Mouse (Mus musculus) brain, embryonic 18.5 days (tissue): ENCODE data around the gene Abl1.

Experiments
- DNase-seq: peaks from one replicate; pipeline ENCODE4 v3.0.0-alpha.2; 2012; ENCODE audit warnings: low read depth, low spot score

Gene Abl1

DNA sequence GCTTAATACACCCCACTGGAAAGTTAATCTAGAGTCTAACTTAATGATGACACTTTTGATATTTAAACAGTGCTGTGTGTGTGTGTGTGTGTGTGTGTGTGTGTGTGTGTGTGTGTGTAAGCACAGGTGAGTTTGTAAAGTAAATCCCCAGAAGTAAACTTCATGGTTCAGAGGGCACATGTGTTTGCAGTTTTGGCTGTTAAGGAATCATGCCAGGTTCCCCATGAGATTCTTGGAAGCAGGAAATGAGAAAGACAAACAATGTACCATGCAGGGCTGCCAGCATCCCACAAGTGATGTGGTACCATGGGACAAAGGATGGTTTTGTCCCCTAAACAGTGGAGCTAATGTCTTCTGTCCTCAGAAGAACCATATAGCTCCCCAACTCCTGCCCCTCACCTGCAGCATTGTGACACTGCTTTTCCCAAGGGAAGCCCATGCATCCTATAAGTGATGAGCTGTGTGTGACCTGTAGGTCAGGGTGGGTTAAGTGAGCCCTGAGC lies 57.6 kb downstream of the Abl1 start:
- no peak for DNase-seq

DNA sequence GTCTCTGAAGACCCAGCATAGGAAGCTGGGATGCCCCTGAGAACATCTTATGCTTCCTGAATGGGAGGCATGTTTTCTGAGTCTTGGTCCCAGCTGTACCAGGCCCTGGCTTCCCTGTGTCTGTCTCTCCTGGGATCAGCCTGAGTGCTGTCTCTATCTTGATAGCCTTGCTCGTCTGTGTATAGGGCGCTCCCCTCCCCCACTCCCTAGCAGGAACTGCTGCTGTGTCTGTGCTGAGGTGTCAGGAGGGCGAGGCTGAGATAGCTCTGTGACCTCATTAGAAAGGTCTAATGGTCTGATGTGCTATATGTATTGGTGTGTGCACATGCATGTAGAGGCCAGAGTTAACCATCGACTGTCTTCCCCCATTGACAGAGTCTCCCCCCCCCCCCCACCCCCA lies 58.7 kb downstream of the Abl1 start:
- no peak for DNase-seq

DNA sequence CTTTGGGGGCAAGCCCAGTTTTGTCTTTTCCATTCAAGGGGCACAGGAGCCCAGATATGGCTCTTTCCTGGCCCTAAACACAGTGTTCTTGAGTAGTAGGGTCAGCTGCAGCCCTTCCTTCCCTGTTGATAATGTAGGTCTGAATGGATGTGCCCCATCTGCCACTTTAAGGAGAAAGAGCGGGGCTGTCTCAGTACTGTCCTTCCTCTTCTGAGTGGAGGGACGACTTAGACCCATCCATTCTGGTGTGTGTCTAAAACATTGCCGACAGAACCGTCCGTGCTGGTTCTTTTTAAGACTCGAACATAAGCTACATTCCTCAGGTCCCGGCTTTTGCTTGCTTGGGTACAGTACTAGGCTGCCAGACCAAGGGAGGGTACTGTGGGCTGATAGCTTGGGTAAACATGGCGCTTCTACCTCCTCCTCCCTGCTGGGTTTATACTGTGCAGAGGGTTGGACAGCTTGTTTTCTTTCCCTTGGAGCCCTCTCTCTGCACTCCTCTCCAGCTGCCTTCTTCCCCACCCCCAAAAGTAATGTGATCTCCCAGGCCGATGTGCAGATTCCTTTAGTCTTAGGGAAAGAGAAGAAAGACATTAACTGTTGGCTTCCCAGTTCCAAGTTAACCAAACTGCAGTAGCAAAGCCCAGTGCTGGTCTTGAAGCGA lies 61.0 kb downstream of the Abl1 start:
- DNase-seq: no peak

DNA sequence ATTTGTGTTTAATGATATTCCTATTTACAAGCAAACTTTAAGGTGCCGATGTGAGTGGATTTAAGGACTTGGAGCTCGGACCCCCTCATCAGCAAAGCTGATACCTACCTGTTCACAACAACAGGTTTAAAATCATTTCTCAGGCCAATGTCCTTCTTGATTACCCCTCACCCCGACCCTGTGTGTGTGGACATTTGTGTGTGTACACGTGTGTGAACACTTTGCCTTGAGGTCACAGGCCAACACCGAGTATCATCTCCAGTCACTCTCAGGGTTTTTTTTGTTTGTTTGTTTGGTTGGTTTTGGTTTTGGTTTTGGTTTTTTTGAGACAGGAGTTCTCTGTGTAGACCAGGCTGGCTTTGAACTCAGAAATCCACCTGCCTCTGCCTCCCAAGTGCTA lies 62.0 kb downstream of the Abl1 start:
- DNase-seq: no peak

DNA sequence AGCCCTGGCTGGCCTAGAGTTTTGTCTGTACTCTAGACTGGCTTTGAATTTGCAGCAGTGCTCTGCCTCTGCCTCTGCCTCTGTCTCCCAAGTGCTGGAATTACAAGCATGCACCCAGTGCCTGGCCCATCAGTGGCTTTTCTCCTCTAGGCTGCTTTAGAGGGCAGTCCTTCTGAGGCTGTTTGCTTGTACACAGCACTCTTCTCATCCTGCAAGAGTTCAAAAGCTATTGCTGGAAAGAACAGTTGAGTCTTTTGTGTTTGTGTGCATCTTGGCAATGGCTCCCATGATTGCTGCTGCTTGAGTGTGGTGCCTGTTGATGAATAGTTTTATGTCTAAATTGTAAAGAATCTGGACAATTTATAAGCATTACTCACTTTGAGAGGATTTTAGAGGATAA lies 69.3 kb downstream of the Abl1 start:
- DNase-seq: no peak

DNA sequence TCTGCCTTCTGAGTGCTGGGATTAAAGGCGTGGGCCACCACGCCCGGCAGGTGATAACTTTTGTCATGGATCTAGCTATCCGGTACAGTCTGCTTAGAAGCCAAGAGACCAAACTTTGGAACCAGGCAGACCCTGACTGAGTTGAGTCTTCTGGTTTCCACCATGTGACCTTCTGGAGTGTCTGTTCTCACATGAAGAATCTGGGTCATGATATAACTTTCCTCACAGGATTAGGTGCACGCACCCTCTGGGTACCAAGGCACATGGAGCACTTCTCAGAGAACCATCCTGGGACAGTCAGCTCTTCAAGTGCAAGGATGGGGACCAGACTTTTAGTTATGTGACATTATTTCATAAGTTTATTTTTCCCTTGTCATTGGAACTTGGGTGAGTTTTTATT lies 70.8 kb downstream of the Abl1 start:
- DNase-seq: no peak

DNA sequence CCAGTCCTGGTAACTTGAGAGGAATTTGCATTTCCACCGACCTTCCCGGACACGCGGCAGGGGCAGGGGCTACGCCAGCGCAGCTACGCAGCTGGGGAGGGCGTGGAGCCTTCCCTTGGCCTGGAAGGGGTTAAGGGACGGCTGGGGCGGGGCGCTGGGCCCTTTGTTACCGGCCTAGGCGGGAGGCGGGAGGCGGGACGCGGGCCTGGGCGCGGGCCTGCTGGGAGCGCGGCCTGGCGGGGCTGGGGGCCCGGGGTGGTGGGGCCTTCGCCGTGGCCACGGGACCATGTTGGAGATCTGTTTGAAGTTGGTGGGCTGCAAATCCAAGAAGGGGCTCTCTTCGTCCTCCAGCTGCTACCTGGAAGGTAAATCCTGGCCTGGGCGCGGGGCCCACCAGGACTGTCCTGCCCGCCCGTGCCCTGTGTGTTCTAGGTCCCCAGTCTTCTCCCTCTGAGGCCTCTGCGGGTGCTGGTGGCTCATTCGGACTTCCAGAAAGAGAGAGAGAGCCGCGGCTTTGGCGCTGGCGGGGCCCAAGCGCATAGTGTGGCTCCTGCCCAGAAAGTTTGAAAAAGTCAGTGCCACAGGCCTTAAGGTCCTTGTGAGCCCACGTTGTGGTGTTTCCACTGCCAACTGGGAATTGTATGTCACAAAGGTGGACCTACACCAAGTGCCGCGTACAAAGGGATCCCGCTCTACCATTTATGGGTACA lies 71.7 kb downstream of the Abl1 start:
- DNase-seq: no peak

DNA sequence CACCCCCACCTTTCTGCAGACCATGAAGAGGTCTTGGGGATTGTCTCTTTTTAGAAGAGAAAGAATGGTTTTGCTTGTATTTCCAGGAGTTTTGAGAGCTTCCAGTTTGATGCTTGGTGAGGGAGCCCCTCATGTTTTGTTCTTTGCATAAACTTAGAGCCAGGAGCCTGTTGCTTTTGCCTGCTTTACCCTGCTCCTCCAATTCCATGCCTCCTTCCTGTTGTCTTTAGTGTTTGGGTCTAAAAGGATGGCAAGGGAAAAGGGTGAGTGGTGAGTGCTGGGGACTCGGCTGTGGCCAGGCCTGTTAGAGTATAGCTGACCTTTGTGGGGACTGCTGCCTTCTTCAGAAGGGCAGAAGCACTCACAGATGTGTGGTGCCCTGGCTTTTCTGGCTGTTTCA lies 72.3 kb downstream of the Abl1 start:
- DNase-seq: no peak

DNA sequence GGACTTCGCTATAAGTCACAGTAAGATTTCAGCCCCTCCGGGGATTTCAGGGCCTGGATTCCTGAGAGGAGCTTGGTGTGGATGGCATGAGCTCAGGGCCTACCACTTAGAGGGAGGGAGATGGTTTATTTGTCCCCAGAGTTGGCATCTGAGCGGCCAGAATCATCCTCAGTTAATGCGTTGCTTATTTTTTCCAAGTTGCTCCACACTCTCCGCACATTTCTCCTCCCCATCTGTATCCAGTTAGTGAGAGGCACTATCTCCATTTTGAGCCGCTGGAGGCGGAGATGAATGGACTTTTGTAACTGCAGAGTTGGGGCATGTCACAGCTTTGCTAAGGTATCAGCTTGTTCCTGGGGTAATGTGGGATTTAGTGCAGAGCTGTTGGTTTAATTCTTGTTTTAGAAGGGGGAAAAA lies 72.9 kb downstream of the Abl1 start:
- no peak for DNase-seq

DNA sequence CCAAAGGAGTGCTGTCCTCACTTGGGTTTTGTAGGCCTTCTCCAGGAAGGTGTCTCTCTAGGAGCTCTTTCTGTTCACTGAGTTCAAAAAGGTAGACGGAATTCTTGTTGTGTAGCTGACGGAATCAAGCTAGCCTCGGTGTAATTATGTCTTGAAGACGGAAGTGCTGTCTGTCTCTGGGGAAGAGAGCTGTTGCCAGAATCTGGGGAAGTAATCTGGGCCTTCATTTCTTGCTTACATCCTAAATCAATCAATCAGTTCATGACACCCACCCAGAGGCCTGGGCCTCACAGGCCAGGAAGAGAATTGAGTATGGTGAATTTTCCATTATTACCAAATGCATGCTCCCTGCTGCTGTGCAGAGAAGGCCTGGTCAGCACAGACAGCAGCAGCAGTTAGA lies 73.4 kb downstream of the Abl1 start:
- no peak for DNase-seq

DNA sequence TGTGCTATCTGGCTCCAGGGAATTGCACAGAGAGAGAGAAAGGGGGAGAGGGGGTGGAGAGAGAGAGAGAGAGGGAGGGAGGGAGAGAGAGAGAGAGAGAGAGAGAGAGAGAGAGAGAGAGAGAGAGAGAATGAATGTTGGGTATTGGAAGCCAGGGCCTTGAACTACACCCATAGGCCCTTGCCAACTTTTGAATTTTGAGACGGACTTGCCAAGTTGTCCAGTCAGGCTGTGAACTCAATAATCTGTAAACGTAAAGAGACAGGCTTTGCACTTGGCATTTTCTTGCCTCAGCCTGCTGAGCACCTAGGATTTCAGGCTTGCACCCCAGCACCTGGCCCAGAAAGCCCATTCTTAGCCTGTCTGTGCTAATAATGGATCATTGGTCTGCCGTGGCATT lies 74.0 kb downstream of the Abl1 start:
- no peak for DNase-seq

DNA sequence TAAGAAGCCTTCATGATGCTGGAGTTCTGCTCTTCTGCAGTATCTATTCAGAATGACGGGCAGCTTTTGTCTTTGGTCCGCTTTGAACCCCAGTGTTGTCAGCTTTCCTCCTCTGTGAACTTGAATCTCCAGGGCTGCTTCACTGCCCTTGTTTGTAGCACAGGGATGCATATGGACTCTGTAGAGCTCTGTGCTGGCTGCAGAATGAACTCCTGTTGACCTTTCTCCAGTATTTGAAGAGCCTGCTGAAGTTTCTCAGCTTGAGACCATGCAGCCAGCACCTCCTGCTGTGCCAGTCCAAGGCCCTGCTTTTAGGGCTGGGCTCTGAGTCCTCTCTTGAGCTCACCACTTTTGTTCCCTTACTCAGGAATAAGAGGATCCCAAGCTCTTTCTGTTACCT lies 74.7 kb downstream of the Abl1 start:
- DNase-seq: no peak

DNA sequence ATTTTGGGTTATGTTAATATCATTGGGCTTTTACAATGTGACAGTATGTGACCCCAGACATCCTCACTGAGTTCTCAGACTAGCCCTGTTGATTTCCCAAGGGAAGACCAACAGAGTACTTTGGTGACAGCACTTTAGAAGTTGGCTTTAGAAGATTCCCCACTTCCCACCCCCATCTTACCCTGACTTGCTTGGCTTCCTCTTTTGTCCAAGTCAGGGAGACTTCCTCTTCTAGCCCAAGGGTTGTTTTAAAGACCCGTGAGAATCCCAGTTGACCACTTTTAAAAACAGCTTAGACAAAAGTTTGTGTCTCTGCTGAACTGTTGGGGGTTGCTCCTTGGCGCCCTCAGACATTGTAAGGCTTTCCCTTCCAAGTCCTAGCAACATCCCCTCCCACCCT lies 75.1 kb downstream of the Abl1 start:
- DNase-seq: no peak

DNA sequence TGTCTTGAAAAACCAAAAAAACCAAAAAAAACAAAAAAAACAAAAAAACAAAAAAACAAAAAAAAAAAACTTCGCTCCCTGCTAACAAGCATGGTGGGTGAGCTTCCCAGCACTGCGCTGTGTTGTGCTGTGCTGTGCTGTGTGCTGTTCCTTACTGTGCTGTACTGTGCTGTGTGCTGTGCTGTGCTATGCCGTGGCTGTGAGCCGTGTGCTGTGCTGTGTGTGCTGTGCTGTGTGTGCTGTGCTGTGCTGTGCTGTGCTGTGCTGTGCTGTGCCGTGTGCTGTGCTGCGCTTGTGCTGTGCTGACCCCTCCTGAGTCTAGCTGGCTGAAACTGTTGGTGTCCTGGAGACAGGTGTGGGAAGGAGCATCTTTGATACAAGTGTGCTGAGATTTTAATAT lies 78.9 kb downstream of the Abl1 start:
- DNase-seq: no peak

DNA sequence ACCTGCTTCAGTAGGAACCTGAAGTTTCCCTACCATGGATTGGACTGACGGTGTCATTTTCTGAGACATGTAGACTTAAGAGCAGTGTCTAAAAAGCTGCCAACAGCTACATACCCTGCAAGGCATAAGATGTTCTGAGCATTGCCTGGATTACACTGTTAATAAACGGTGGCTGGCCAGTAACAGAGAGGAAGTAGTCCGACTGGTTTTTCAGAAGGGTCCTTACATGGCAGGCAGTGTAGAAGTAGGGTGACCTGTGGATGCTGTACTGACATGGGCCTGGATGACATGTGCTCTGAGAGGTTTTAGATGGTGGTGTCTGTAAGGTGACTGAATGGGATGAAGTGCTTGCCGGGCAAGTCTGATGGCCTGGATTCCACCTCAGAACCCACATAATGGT lies 79.6 kb downstream of the Abl1 start:
- no peak for DNase-seq

DNA sequence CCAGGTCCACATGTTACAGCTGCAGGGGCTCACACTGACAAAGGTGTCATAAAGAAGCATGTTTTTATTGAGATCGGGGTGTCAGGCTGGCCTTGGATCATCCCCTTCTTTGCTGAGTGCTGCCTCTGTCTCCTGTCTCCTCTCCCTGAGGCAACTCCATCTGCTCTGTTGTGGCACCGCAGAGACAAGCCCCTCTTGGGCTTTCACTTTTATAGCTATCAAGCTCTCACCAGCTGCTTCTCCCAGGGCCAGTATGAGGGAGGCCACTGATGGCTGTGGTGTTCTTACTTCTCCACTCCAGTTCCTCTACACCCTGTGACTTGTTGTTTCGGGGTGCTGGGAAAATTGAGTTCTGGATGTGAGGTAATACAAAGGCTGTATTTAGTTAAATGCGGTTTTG lies 80.9 kb downstream of the Abl1 start:
- DNase-seq: no peak

DNA sequence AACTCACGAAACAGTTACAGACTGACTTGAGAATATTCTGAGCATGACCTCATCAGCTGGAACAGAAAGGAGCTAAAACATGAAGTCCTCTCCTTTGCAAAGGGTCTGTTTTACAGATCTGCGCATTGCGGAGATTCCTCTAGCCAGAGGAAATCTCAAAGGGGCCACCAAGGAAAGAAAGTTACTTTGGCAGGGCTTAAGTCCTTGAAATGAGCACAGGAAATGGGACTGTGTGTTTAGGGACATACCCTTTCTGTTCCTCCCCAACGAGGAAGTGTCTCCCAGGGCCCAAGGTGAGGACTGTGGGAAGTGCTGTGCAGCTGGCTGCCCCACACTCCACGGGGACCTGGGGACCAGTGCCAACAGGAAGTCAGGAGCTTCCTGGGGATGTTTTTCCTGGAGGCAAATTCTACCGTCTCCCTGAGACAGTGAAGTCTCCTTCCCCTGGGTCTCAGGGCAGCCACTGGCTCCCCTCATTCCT lies 81.5 kb downstream of the Abl1 start:
- no peak for DNase-seq

DNA sequence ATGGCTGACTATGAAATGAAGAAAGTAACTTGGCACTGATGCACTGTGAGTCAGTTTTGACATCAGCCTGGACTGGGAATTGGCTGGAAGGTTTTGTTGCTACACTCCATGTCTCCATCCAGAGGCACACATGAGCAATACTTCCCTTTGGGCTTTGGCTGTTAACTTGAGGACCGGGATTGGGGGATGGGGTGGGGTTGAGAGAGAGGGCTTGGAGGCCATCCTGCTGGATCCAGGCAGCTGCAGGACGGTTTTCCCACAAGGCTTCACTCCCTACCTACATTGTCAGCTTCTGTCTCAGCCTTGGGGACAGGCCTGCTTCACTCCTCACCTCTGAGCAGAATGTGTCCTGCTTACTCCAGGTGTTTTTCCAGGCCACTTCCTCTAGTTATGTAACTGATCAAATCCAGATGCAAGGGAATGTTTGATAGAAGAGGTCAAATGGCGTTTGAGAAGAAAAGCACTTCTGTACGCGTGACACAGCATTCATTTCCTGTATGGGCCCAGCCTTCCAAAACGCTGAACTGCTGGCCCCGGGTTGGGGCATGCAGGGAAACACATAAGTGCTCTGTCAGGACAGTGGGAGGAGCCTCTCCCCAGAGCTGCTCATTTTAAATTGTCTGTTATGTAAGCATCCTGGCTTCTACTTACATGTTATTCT lies 82.7 kb downstream of the Abl1 start:
- no peak for DNase-seq

DNA sequence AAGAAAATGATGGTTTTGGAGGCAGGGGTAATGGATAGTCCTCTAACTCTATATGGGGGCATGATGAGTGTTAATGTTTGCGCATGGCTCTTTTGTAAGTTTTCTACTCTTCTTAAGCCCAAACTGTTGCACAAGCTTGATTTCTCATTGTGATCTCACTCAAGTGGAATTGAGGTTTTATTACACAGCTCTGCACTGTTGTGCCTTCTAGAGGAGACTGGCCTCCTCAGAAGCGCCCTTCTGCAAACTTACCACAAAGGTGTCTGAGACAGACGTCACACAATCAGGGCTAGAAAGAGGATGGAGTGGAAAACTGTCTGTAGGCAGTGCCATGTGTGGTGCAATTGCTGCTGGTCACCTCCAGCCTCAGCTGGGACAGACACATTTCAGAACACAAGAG lies 88.3 kb downstream of the Abl1 start:
- DNase-seq: no peak

DNA sequence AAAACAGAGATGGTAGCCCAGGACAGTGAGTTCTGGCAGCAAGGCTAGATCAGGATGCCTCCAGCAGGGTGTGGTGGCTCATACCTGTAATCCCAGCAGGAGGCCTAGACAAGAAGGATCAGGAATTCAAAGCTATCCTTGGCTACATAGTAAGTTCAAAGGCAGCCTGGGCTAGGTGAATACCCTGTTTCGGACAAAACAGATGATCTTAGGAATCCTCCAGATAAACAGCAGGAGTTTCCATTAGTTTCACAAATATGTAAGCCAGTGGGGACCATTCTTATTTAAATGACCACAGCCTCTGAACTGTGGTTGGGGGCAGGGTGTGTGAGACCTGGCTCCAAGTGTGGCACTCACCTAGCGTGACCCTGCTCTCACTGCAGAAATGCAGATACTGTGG lies 91.1 kb downstream of the Abl1 start:
- DNase-seq: no peak

DNA sequence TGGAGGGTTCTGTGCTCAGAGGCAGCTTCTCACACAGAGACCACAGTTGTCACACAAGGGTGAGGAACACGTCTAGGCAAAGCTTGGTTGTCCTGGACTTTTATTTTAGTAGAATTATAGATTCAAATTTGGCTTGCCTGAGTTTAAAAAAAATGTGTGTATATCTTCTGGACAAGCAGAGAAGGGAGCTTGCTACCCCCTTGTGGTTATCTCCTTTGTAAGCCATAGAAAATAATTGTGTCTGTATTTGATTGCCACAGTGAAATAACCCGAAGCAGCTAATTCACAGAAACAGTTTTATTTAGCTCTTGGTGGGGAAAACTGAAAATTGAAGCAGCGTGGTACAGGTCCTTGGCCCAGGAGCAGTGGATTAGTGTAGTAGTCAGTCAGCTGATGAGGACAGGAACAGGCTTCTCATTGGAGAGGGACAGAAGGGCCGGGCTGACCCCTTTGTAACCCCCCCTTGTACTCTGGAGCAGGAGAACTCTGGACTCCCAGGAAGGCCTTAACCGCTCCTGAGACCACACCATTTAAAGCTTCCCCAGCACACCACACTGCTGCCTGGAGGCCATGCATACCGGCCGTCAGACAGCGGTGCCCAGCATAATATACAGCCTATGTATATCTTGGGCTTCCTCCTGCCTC lies 94.9 kb downstream of the Abl1 start:
- DNase-seq: no peak

DNA sequence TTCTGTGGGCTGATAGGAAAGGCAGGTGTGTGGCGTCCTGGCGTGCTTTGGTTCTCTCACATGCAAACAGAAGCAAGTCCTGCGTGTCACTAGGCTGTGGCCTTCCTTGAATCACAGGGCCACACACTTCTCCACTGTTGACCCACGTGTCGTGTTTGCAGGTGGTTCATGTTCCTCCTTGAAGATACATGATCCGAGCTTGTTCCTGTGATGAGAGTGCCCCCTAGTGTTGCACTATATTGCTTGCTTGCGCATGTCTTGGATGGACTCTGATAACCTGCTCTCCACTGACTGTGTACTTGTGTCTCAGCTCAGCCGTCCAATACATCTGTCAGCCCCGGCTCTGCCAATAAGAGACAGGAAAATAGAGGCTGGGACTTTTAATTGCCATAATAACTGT lies 96.9 kb downstream of the Abl1 start:
- DNase-seq: peak; percentile 52
